Mouse (Mus musculus) ES-Bruce4 (cell line): ENCODE data around the gene Dcaf5.

Experiments
- CTCF ChIP-seq: IDR thresholded peaks from one replicate; pipeline ENCODE4 v1.8.1; 2011; ENCODE audit warnings: low read depth, low read length
- POLR2A ChIP-seq: IDR thresholded peaks from one replicate; pipeline ENCODE4 v1.8.1; 2011; ENCODE audit warnings: low read length; ENCODE audit not compliant: insufficient read depth

DNA sequence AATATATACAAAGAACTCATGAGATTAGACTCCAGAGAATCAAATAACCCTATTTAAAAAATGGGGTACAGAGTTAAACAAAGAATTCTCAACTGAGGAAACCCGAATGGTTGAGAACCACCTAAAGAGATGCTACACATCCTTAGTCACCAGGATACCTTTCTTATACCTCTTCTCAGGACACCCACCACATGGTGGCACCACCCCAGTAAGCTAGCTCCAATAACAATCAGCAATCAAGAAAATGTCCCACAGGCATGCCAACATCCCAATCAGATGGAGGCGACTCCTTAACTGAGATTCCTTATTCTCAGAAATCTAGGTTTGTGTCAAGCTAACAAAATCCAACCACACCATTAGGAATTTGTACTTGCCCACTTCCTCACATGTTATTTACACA, 42.4 kb downstream of the Dcaf5 start:
- TF ChIP-seq CTCF (no peak), POLR2A (no peak)
